Mouse (Mus musculus): ENCODE measurements around the gene Os9. TPM values are rescaled to one million over a fixed set of nuclear protein-coding genes. Genes with fewer than 3 reads are reported as not detected.
"Not testable (repeated sequence)": the region's sequence is repeated elsewhere in the genome, so short reads cannot be mapped to it uniquely, and the experiment has no call there.

Gene Os9
- 100 to 1,000 TPM; 120 to 138 TPM for total RNA-seq (2021)
- long read RNA-seq, experiment 1, transcript Os9-201 (14 exons, 2,458 nt): major isoform, 134 of 270 reads
- long read RNA-seq, experiment 1, transcript Os9-202 (15 exons, 2,627 nt): minor isoform, 91 of 270 reads
- long read RNA-seq, experiment 1, partial matches to known transcripts: 27 of 270 reads
- long read RNA-seq, experiment 1, other reads (novel, unspliced or antisense): 18 of 270 reads
- long read RNA-seq, experiment 2, transcript Os9-202 (15 exons, 2,627 nt): minor isoform, 24 of 67 reads
- long read RNA-seq, experiment 2, transcript Os9-201 (14 exons, 2,458 nt): major isoform, 32 of 67 reads
- long read RNA-seq, experiment 2, partial matches to known transcripts: 5 of 67 reads
- long read RNA-seq, experiment 2, other reads (novel, unspliced or antisense): 6 of 67 reads

GRCm38 (mm10) chr10:127121066-127121477 is at the start of gene Os9:
Gene Os9, minus strand, starts transcription at chr10:127121131.
- DNase-seq: peak; percentile 96 to 97

DNA sequence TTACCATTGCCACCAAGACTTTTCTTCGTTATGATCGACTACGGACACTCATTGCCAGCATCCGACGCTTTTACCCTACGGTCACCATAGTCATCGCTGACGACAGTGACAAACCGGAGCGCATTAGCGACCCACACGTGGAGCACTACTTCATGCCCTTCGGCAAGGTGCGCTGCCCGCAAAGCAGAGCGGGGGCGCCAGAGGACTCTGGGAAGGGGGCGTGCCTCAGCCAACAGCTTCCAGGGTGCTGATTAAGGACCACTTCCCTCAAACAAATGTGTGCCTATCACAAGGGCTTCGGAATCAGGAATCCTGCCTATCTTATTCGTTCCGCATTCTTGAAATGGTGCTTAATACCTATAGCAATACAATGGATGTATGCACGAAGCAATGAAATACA is 49.1 kb upstream of the Os9 start:
- peak; percentile 47 to 51 for DNase-seq

GRCm38 (mm10) chr10:127167614-127168192 is 46.8 kb upstream of the Os9 start:
- no peak for DNase-seq

GRCm38 (mm10) chr10:127166771-127167613 is 46.1 kb upstream of the Os9 start:
- DNase-seq: no peak

DNA sequence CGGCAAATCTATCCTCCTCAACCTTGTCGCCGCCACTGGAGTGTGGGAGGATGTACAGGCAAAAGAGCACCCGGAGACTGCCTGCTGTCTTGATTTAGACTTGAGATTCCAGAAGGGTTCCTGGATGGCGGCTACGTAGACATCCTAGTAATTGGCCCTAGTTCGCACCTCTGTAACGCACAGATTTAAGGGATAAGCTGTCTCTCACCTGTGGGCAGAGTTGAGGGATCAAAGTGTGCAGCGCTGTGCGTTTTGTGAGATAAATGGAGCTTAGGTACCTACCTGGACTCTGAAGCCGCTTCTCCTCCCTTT is 45.4 kb upstream of the Os9 start:
- no peak for DNase-seq

DNA sequence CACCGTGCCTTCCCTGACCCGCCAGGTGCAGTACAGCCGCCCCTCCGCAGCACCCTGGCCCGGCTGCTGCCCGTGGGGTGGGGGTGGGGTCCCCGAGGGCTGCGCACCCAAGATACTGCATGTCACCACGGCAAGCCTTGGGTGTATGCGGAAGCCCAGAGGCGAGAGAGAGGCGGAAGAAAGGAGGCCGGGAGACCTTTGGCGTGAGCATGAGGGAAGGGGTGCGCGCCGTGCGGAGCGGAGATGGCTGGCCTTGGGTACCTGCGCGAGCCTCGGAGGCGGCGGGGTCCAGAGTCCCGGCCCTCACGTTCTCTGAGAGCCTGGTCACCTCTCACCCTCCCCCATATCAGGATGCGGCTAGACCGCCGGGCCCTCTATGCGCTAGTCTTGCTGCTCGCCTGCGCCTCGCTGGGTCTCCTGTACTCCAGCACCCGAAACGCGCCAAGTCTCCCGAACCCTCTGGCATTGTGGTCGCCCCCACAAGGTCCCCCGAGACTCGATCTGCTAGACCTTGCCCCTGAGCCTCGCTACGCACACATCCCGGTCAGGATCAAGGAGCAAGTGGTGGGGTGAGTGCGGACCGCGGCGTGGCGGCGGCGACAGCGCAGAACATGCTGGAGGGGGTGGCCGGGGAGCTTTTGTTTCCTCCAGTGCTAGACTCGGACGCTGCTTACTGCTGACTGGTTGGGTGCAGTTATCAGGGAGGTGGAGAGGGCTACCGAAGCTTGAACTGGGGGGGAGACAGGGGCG is 44.9 kb upstream of the Os9 start:
- peak; percentile 25 to 48 for DNase-seq

DNA sequence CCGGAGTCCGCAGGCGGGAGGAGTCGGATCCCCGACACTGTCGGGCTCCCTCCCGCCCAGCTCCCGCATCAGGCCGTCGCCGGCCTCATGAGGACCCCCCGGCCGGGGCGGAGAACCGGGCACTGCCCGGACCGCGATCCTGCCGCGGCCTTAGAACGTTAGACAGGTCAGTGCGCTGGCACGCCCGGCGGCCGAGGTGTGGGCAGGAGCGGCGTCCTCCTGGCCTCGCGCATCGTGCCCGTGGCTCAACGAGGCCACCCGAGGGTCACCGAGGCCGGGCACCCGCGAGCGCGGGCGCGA is 44.4 kb upstream of the Os9 start:
- peak in 1 of 2 experiments; percentile 53 for DNase-seq

DNA sequence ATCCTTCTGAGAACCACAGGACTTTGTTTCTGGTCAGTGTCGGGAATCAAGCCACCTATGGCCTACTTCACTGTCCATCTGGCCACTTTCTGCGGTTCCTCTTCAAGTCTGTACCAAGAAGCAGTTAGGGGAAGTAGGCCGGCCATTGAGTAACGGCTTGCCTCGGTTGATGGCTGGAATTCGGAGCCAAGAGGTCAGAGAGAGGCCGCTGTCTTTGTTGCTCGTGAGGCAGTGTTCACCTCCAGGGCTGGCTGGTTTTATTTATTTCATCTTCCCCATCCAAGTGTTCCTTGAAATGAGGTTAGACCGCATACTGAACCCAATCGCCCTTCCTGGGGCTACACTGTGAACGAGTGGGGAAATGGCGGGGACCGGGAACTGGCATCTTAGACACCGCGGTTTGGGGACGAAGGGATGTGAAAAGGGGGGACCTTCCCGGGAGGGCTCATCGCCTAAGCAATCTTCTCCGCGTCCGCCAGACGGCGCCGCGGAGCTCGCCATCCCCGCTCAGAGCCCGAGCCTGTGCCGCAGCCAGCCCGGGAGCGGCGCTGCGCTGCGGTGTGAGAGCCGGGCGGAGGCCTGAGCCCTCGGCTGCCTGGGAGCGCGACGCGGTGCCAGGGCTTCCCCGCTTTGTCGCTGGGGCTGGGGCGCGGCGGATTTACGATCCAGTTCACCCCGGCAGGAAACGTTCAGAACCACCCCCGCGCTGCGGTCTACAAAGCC is 43.9 kb upstream of the Os9 start, which contains the start of gene B4galnt1:
B4galnt1 (plus strand) TSS at position 595 of the 723 bp plus-strand sequence.
- peak; percentile 80 to 84 for DNase-seq

GRCm38 (mm10) chr10:127164190-127164589 is 43.3 kb upstream of the Os9 start:
- DNase-seq: no peak

- not testable (repeated sequence) for DNase-seq
Measured at GRCm38 (mm10) chr10:127162771-127163261, 41.9 kb upstream of the Os9 start.

DNA sequence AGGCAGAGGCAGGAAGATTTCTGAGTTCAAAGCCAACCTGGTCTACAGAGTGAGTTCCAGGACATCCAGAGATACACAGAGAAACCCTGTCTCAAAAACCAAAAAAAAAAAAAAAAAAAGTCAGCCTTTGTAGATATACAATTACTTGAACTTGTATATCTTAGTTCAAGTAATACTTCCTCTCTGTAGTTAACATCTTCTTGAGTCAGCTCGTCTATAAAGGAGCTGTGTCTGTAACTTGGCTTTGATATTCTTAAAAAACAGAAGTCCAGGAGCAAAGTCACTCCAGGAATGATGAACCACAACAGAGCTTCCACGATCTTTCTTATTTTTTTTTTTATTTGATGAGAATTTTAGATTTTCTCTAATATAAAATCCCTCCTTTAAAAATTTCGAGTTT is 39.8 kb upstream of the Os9 start:
- DNase-seq: no peak

DNA sequence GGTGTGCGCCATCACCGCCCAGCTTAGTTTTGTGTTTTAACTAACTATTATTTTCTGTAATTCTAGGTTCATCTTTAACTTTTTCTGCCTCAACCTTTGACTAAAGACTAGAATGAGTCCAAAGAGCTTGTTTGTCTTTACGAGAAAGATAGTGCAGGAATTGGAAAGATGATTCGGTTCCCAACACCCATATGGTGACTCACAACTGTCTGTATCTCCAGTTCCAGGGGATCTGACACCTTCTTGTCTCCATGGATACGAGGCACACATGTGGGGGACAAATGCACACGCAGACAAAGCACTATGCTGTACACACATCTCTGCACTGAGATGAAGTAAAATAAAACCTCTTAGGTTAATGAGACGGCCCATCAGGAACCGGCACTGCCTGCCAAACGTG is 39.1 kb upstream of the Os9 start:
- no peak for DNase-seq

GRCm38 (mm10) chr10:127158471-127158870 is 37.5 kb upstream of the Os9 start:
- DNase-seq: no peak

GRCm38 (mm10) chr10:127156511-127156910 is 35.6 kb upstream of the Os9 start:
- no peak for DNase-seq

- DNase-seq: no peak
Measured at GRCm38 (mm10) chr10:127156089-127156488, 35.2 kb upstream of the Os9 start.

DNA sequence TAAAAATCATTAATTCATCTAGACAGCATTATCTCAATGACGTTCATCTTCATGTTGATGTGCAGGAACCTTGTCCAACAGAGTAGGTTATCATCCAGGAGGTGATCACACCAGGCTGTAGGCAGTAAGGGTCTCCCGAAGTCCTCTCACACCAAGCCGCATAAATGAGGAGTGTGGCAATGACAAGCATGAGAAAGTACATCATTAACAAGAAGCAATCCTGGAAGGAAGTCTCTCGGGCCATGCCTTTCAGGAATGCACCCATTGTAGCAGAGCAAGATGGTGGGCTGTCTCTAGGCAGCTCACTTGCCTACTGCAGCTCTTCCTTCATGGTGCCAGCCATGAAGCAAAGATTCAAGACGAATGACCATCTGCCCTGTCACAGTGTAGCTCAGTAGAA is 33.7 kb upstream of the Os9 start:
- DNase-seq: no peak

- DNase-seq: no peak
Measured at GRCm38 (mm10) chr10:127154241-127154640, 33.3 kb upstream of the Os9 start.

- DNase-seq: no peak
Measured at GRCm38 (mm10) chr10:127153323-127153722, 32.4 kb upstream of the Os9 start.

GRCm38 (mm10) chr10:127152556-127152955 is 31.6 kb upstream of the Os9 start:
- not testable (repeated sequence) for DNase-seq

DNA sequence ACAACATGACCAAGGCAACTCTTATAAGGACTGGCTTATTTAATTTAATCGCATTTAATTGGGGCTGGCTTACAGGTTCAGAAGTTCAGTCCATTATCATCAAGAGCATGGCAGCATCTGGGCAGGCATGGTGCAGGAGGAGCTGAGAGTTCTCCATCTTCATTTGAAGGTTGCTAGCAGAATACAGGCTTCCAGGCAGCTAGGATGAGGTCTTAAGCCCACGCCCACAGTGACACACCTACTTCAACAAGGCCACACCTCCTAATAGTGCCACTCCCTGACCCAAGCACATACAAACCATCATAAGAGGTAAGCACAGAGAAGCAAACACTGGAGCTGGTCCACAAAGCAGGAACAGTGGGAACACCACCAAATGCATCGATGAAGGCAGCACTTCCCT is 30.3 kb upstream of the Os9 start:
- not testable (repeated sequence) for DNase-seq

DNA sequence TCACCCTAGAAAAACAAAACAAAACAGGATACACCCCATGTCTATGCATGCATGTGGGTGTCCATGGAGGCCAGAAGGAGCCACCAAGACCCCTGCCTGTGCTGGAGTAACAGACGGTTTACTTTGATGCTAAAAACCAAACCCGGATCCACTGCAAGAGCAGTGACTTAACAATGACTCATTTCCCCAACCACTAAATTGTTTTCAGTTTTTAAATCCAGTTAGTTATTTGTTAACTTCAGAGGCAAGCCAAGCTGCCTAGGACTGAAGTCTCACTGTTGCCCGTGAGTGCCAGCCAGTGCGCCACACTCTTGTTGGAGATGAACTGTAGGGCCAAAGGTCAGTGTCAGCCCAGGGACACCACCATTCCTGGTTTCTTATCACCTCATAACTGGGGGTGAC is 29.5 kb upstream of the Os9 start:
- DNase-seq: no peak

All from adrenal gland, postnatal 36 days (tissue).